Comparison of ENCODE assay signal across 11 mouse cellular contexts in the genomic region with DNA sequence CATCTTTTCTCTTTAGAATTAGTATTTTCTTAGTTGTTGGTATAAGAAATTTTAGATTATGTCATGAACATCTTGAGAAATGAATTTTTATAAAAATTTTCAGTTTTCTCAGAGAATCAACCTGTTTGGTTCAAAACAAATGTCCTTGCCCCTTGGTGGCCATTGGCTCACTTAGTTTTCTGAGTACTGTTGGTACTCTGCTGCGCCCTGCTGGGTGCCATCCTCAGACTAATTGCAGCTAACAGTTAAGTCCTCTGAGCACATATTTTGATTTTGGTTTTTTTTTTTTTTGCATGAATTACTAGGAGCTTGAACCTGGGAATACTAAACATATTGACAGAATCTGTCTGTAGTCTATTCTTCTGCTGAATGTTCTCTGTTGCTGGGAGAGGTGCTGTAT. TPM values are rescaled to one million over a fixed set of nuclear protein-coding genes. Genes with fewer than 3 reads are reported as not detected.
DNase-seq lines count a peak whose midpoint lies in the region; ATAC-seq and TF ChIP-seq lines count a peak whose summit lies in the region.
"Had no signal": no experiment of that assay in that cellular context is flagged by ENCODE, and none has a peak within 500 bp of the region (broad histone marks: within the 10 kb centered on the region; RNA-seq: fewer than 3 reads in every experiment).

No protein-coding gene starts in this region.

- WGBS in forebrain, embryonic 10.5 days: 91% methylated on average over 1 of the region's 1 CpGs

- peaks cover 28% of the 10 kb centered on the region for H3K36me3 ChIP-seq in forebrain, embryonic 10.5 days (replicated peaks)

- DNase-seq in heart, postnatal 4 days: peak; percentile 20
- DNase-seq in heart, postnatal 25 days (ENCODE audit: low spot score): no peak
- DNase-seq in lung, postnatal 36 days: peak; percentile 39
- no peak for DNase-seq in lung, postnatal 4 days
- no peak for DNase-seq in Patski (ENCODE audit: low read depth, low spot score)
- no peak for DNase-seq in layer of hippocampus, adult 8-10 months (ENCODE audit: low spot score in 2 of 2)
- no peak for DNase-seq in forebrain, embryonic 10.5 days (ENCODE audit: extremely low spot score, low spot score)
- DNase-seq: gastrocnemius, postnatal 25 days; lung, postnatal 10 days had no signal

- TF ChIP-seq CTCF in Patski (IDR thresholded peaks at IDR 0.05): peak; percentile 27

- H3K27ac ChIP-seq in forebrain, embryonic 10.5 days: no peak overlapping the region

- in situ Hi-C loops in Patski (cut with MboI; ENCODE audit: low pct_unique_long_range_greater_than_20kb): no loop called here

- H3K27me3 ChIP-seq in Patski: no peaks in the 10 kb centered on the region
- no peaks in the 10 kb centered on the region for H3K27me3 ChIP-seq in forebrain, embryonic 10.5 days (ENCODE audit: poor library complexity, severe bottlenecking)

- no peak overlapping the region for H3K4me3 ChIP-seq in forebrain, embryonic 10.5 days

- intact Hi-C loops in heart, postnatal 25 days (cut with DNase I): no loop called here

- POLR2A ChIA-PET in Patski (lab: Charles Lee): no interaction called here

- peaks cover 10% of the 10 kb centered on the region; the same call in 1 of the 2 replicates for H3K9me3 ChIP-seq in forebrain, embryonic 10.5 days
- H3K9me3 ChIP-seq: G1E had no signal

- no peaks in the 10 kb centered on the region for H3K4me1 ChIP-seq in forebrain, embryonic 10.5 days

- no peak for ATAC-seq in Patski
- peak; percentile 71 for ATAC-seq in megakaryocyte-erythroid progenitor cell, adult 5-6 weeks (replicated peaks; ENCODE audit: low FRiP score, low TSS enrichment, poor library complexity, severe bottlenecking)

- CTCF ChIA-PET in Patski (lab: Charles Lee): no interaction called here

RNA-seq across cellular contexts. Expression of a gene that starts 38.9 kb away (rescaled TPM):
- total RNA-seq in heart, postnatal 4 days (2021): 10 to 100 TPM; 36.5 to 40.3 TPM
- 10 to 100 TPM; 36.5 to 38.7 TPM for total RNA-seq in heart, postnatal 25 days (2021)
- polyA plus RNA-seq in Patski (2021): 53.0 TPM
- 75.9 and 108 TPM in 2 replicates for total RNA-seq in megakaryocyte-erythroid progenitor cell, adult 5-6 weeks (2014; fragmentation: Nextera tagmentation)
- 29.9 and 48.3 TPM in 2 replicates for total RNA-seq in megakaryocyte-erythroid progenitor cell, adult 5-6 weeks (2017)
- total RNA-seq in layer of hippocampus, adult 8-10 months (2022): 10 to 100 TPM; 46.0 to 51.1 (median 49.1) TPM
- polyA plus RNA-seq in forebrain, embryonic 10.5 days (2016; fragmentation: Nextera tagmentation; extraction: Ambion mirVana): 104 and 105 TPM in 2 replicates

RNA-seq across cellular contexts. Expression of a gene that starts 39.2 kb away (rescaled TPM):
- 10 to 100 TPM; 37.3 to 39.6 TPM for total RNA-seq in heart, postnatal 4 days (2021)
- total RNA-seq in heart, postnatal 25 days (2021): 10 to 100 TPM; 27.6 to 30.5 TPM
- 65.6 TPM for polyA plus RNA-seq in Patski (2021)
- 36.7 and 42.0 TPM in 2 replicates for total RNA-seq in megakaryocyte-erythroid progenitor cell, adult 5-6 weeks (2014; fragmentation: Nextera tagmentation)
- total RNA-seq in megakaryocyte-erythroid progenitor cell, adult 5-6 weeks (2017): 62.5 and 66.8 TPM in 2 replicates
- total RNA-seq in layer of hippocampus, adult 8-10 months (2022): 10 to 100 TPM; 46.4 to 55.0 (median 50.5) TPM
- 59.6 and 71.0 TPM in 2 replicates for polyA plus RNA-seq in forebrain, embryonic 10.5 days (2016; fragmentation: Nextera tagmentation; extraction: Ambion mirVana)

Comparison
In these comparisons a context has a peak if more than half of its experiments do, and no peak if none do; other contexts are left out.
1. DNase-seq: peak in heart, postnatal 4 days (single experiment) and lung, postnatal 36 days (single experiment); none in heart, postnatal 25 days (single experiment), lung, postnatal 4 days (0 of 2), Patski (single experiment), layer of hippocampus, adult 8-10 months (0 of 2) and forebrain, embryonic 10.5 days (single experiment).